Mouse (Mus musculus) bone marrow, adult 2 months (tissue): ENCODE measurements around the gene Acpp.

Source experiments
- CTCF ChIP-seq: fragments of 200-500 bp; IDR thresholded peaks from 2 replicates; pipeline ENCODE4 v1.5.1; 2011; ENCODE audit warnings: low read length, control low read depth; ENCODE audit not compliant: control insufficient read depth, insufficient read depth
- POLR2A ChIP-seq: fragments of 200-500 bp; IDR thresholded peaks from 2 replicates; pipeline ENCODE4 v1.6.1; 2011; ENCODE audit warnings: low read depth, mild to moderate bottlenecking, control low read depth, low read length, borderline replicate concordance; ENCODE audit not compliant: control insufficient read depth

DNA sequence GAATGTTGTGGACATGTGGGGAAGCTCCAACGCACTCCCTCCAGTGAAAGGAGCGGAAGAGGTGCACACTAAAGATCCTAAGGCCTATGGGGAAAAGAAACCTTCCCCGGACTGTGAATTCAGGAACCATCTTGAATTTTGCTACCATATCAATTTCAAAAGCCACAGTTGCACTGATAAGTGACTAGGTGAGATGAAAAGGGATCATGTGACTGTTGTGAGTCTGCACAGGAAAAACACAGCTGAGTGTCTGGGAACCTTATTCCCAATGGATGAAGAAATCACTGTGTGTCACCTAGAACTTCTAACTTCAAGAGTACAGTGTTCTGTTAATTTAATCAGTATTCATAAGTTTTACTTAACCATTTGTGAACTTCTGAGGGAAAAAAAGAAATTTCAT is 84.9 kb downstream of the Acpp start:
- TF ChIP-seq POLR2A: no peak
- TF ChIP-seq CTCF: no peak
